Mouse (Mus musculus): ENCODE results near the gene Nup160. TPM values are rescaled to one million over a fixed set of nuclear protein-coding genes. Genes with fewer than 3 reads are reported as not detected.

Gene Nup160
- total RNA-seq, 2 experiments from 2014 or later: 13.2 to 14.7 TPM

GRCm38 (mm10) chr2:90660947-90661346 is 16.1 kb upstream of the Nup160 start:
- DNase-seq (ENCODE audit: low spot score in 2 of 2): no peak

GRCm38 (mm10) chr2:90661426-90661825 is 15.6 kb upstream of the Nup160 start:
- no peak for DNase-seq (ENCODE audit: low spot score in 2 of 2)

- no peak for DNase-seq (ENCODE audit: low spot score in 2 of 2)
Measured at GRCm38 (mm10) chr2:90666591-90667387, 10.2 kb upstream of the Nup160 start.

GRCm38 (mm10) chr2:90667388-90668265 is 9.4 kb upstream of the Nup160 start:
- DNase-seq (ENCODE audit: low spot score in 2 of 2): no peak

GRCm38 (mm10) chr2:90670343-90670742 is 6.7 kb upstream of the Nup160 start:
- no peak for DNase-seq (ENCODE audit: low spot score in 2 of 2)

GRCm38 (mm10) chr2:90673339-90673738 is 3.7 kb upstream of the Nup160 start:
- DNase-seq (ENCODE audit: low spot score in 2 of 2): no peak

GRCm38 (mm10) chr2:90674555-90674954 is 2.5 kb upstream of the Nup160 start:
- DNase-seq (ENCODE audit: low spot score in 2 of 2): no peak

GRCm38 (mm10) chr2:90675488-90675887 is 1.5 kb upstream of the Nup160 start:
- no peak for DNase-seq (ENCODE audit: low spot score in 2 of 2)

GRCm38 (mm10) chr2:90678256-90679060 is 1.4 kb downstream of the Nup160 start:
- DNase-seq (ENCODE audit: low spot score in 2 of 2): no peak

- DNase-seq (ENCODE audit: low spot score in 2 of 2): peak; percentile 95 to 96
Measured at GRCm38 (mm10) chr2:90679061-90679810, 2.2 kb downstream of the Nup160 start.

GRCm38 (mm10) chr2:90700943-90701342 is 23.9 kb downstream of the Nup160 start:
- no peak for DNase-seq (ENCODE audit: low spot score in 2 of 2)

- no peak for DNase-seq (ENCODE audit: low spot score in 2 of 2)
Measured at GRCm38 (mm10) chr2:90708548-90708947, 31.5 kb downstream of the Nup160 start.

GRCm38 (mm10) chr2:90715555-90716092 is 38.6 kb downstream of the Nup160 start:
- no peak for DNase-seq (ENCODE audit: low spot score in 2 of 2)

- no peak for DNase-seq (ENCODE audit: low spot score in 2 of 2)
Measured at GRCm38 (mm10) chr2:90717366-90717765, 40.4 kb downstream of the Nup160 start.

GRCm38 (mm10) chr2:90717948-90718347 is 40.9 kb downstream of the Nup160 start:
- DNase-seq (ENCODE audit: low spot score in 2 of 2): no peak

GRCm38 (mm10) chr2:90726818-90727217 is 49.8 kb downstream of the Nup160 start:
- no peak for DNase-seq (ENCODE audit: low spot score in 2 of 2)

- DNase-seq (ENCODE audit: low spot score in 2 of 2): no peak
Measured at GRCm38 (mm10) chr2:90735326-90735725, 58.3 kb downstream of the Nup160 start.

- DNase-seq (ENCODE audit: low spot score in 2 of 2): no peak
Measured at GRCm38 (mm10) chr2:90738801-90739200, 61.8 kb downstream of the Nup160 start.

- no peak for DNase-seq (ENCODE audit: low spot score in 2 of 2)
Measured at GRCm38 (mm10) chr2:90739327-90739726, 62.3 kb downstream of the Nup160 start.

- DNase-seq (ENCODE audit: low spot score in 2 of 2): no peak
Measured at GRCm38 (mm10) chr2:90739921-90740320, 62.9 kb downstream of the Nup160 start.
